Mouse (Mus musculus) midbrain, embryonic 16.5 days (tissue): ENCODE results near the gene Tbce. TPM values are rescaled to one million over a fixed set of nuclear protein-coding genes. Genes with fewer than 3 reads are reported as not detected.

Experiments
- ATAC-seq: fragments of 200-750 bp; cut with Nextera tagmentation; 2 replicates; pipeline ENCODE4 v1.8.0; 2017; ENCODE audit warnings: moderate TSS enrichment
- H3K27ac ChIP-seq: fragments of 300-500 bp; sonication (generic); 2 replicates; pipeline ENCODE4 v1.5.1; 2014; ENCODE audit warnings: mild to moderate bottlenecking, low read length, mixed read lengths
- H3K27me3 ChIP-seq: fragments of 300-500 bp; sonication (generic); 2 replicates; pipeline ENCODE4 v1.6.1; 2014; ENCODE audit warnings: low read depth, low read length, mixed read lengths; ENCODE audit not compliant: control insufficient read depth, insufficient read depth
- H3K36me3 ChIP-seq: fragments of 300-500 bp; sonication (generic); 2 replicates; pipeline ENCODE4 v1.6.1; 2014; ENCODE audit warnings: mild to moderate bottlenecking, low read length, moderate library complexity, mixed read lengths; ENCODE audit not compliant: control insufficient read depth, insufficient read depth
- H3K4me1 ChIP-seq: fragments of 300-500 bp; sonication (generic); 2 replicates; pipeline ENCODE4 v1.6.1; 2014; ENCODE audit warnings: mild to moderate bottlenecking, low read length, mixed read lengths; ENCODE audit not compliant: control insufficient read depth, insufficient read depth
- H3K4me2 ChIP-seq: fragments of 300-500 bp; sonication (generic); 2 replicates; pipeline ENCODE4 v1.6.1; 2014; ENCODE audit warnings: mild to moderate bottlenecking, low read length, mixed read lengths
- H3K4me3 ChIP-seq: fragments of 300-500 bp; sonication (generic); 2 replicates; pipeline ENCODE4 v1.5.1; 2014; ENCODE audit warnings: low read depth, mild to moderate bottlenecking, low read length, moderate library complexity, mixed read lengths
- H3K9ac ChIP-seq: fragments of 300-500 bp; sonication (generic); 2 replicates; pipeline ENCODE4 v1.6.1; 2014; ENCODE audit warnings: low read depth, low read length, mixed read lengths
- H3K9me3 ChIP-seq: fragments of 300-500 bp; sonication (generic); replicated peaks from 2 replicates; pipeline ENCODE4 v1.6.1; 2014; ENCODE audit warnings: mild to moderate bottlenecking, low read length, mixed read lengths; ENCODE audit not compliant: control insufficient read depth, poor library complexity, severe bottlenecking
- WGBS: fragments of 180-500 bp; shearing (Covaris S2); extraction: QIAGEN DNeasy Blood & Tissue Kit; methylation state at CpG from one replicate; pipeline ENCODE4 v1.1.7; 2014; 5-methylcytosine and 5-hydroxymethylcytosine counted together
- polyA plus RNA-seq: library from polyadenylated mRNA; unstranded; fragments of >200 nt; fragmentation: Nextera tagmentation; extraction: Ambion mirVana; gene quantifications from 2 replicates; pipeline ENCODE4 v1.2.1, GENCODE M21; 2015

Gene Tbce
- 106 TPM in 2 replicates for polyA plus RNA-seq

DNA sequence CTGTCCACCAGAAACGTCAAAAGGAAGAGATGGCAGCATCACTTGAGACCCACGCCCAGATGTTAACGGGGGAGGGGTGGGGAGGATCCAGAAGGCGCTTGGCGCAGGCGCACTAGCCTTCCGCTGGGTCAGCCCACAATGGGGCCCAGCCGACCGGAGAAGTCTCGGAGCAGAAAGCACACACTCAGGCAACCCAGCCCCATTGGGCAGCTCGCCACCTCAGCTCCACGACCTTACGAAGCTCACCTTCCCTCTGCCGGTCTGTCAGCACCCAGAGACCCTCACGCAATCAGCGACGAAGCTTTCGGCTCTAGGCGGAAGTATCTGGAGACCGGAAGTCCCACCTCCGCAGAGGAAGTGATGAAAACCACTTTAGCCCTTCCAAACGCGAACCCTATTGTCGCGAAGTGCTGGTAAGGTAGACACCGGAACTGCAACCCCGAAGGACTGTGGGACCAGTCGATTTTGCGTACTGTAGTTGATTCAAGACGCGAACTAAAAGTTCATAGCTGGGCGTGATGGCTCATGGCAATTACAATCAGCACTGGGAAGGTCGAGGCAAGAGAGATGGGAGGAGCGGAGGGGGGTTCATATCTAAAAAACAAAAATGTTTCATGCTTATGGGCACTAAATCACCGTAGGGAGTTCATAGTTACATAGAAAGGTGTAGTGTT lies at the start of gene Tbce:
TSS of gene Tbce (minus strand) at position 347 of the 674 bp plus-strand sequence.
- Histone ChIP-seq H3K4me3 (peak within 1 kb of the TSS; percentile 72), H3K9ac (peak within 1 kb of the TSS; percentile 86), H3K36me3 (no peaks in the 10 kb centered on the region), H3K4me1 (peaks cover 16% of the 10 kb centered on the region), H3K4me2 (peak within 1 kb of the TSS; percentile 72), H3K27ac (peak within 1 kb of the TSS; percentile 99), H3K9me3 (no peaks in the 10 kb centered on the region), H3K27me3 (no peaks in the 10 kb centered on the region)
- WGBS: 1% methylated on average over 35 of the region's 35 CpGs
- peak; percentile 98 for ATAC-seq

- 85% methylated on average over 1 of the region's 1 CpGs for WGBS
- Histone ChIP-seq H3K9ac (no peak overlapping the region), H3K27ac (no peak overlapping the region), H3K36me3 (no peaks in the 10 kb centered on the region), H3K4me1 (no peaks in the 10 kb centered on the region), H3K4me3 (no peak overlapping the region), H3K27me3 (no peaks in the 10 kb centered on the region), H3K9me3 (no peaks in the 10 kb centered on the region), H3K4me2 (no peak overlapping the region)
- no peak for ATAC-seq
Measured at GRCm38 (mm10) chr13:14088669-14089068, 49.2 kb upstream of the Tbce start.

DNA sequence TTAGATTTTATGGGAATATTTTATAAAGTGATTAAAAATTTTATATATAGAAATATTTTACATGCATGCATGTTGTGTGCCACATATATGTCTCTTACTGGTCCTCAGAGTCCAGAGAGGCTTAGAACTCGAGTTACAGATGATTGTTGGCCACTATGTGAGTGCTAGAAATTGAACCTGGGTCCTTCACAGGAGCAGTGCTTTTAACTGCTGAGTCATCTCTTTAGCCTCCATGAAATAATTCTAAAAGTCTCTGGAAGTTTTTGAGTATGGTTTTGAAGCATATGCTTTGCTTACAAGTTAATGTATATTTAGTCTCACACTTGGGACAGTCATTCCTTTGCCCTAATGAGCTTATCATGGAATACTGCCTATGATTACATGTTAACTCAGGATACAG lies 35.9 kb upstream of the Tbce start:
- WGBS: 95% methylated on average over 1 of the region's 1 CpGs
- ATAC-seq: no peak
- Histone ChIP-seq H3K27ac (no peak overlapping the region), H3K4me2 (no peak overlapping the region), H3K36me3 (no peaks in the 10 kb centered on the region), H3K4me1 (no peaks in the 10 kb centered on the region), H3K27me3 (no peaks in the 10 kb centered on the region), H3K9ac (no peak overlapping the region), H3K9me3 (no peaks in the 10 kb centered on the region), H3K4me3 (no peak overlapping the region)

GRCm38 (mm10) chr13:14074371-14074770 lies 34.9 kb upstream of the Tbce start:
- H3K27ac ChIP-seq: no peak overlapping the region
- H3K27me3 ChIP-seq: no peaks in the 10 kb centered on the region
- no peak for ATAC-seq
- H3K9ac ChIP-seq: no peak overlapping the region
- H3K4me1 ChIP-seq: no peaks in the 10 kb centered on the region
- 100% methylated on average over 1 of the region's 1 CpGs for WGBS
- no peak overlapping the region for H3K4me2 ChIP-seq
- no peaks in the 10 kb centered on the region for H3K36me3 ChIP-seq
- H3K4me3 ChIP-seq: no peak overlapping the region
- no peaks in the 10 kb centered on the region for H3K9me3 ChIP-seq

DNA sequence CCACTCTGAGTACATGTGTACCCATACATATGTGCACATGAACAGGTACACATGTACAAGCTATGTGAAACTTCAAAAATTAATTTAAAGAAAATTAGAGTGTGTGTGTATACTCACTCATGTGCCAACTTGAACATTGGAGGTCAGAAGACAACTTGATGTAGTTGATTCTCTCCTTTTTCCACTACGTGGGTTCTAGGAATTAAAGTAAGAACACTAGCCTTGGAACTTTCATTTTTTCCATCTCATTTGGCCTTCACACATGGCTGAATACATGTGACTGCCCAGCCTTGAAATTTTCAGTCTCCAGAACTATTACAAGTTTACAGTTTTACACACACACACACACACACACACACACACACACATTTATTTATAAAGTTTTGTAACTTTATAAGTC lies 29.9 kb upstream of the Tbce start:
- H3K4me3 ChIP-seq: no peak overlapping the region
- no peak overlapping the region for H3K9ac ChIP-seq
- ATAC-seq: no peak
- H3K4me1 ChIP-seq: peaks cover 20% of the 10 kb centered on the region
- no peak overlapping the region for H3K4me2 ChIP-seq
- H3K27me3 ChIP-seq: no peaks in the 10 kb centered on the region
- WGBS: 89% methylated on average over 1 of the region's 1 CpGs
- H3K9me3 ChIP-seq: no peaks in the 10 kb centered on the region
- H3K36me3 ChIP-seq: no peaks in the 10 kb centered on the region
- H3K27ac ChIP-seq: no peak overlapping the region

DNA sequence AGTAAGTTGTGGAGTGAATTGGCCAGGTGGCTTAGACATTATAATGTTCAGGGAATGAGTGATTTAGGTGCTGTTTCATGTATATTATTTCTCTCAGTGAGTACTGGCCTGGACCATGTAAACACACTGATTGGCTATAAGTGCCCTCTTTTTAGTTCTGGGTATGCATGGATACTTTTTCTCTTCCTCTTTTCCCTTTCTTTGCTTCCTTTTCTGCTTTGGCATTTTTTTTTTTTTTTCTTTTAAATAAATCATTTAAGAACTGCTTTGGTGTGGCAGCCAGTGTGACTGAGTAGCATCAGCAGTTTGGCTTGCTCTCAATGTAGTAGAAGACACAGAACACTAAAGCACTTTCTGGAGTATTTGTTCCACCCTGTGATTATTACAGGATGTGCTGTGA lies 28.6 kb upstream of the Tbce start:
- no peak overlapping the region for H3K4me3 ChIP-seq
- H3K4me1 ChIP-seq: peaks cover 20% of the 10 kb centered on the region
- no peak overlapping the region for H3K9ac ChIP-seq
- H3K4me2 ChIP-seq: no peak overlapping the region
- H3K27me3 ChIP-seq: no peaks in the 10 kb centered on the region
- H3K36me3 ChIP-seq: no peaks in the 10 kb centered on the region
- H3K9me3 ChIP-seq: no peaks in the 10 kb centered on the region
- no peak for ATAC-seq
- no peak overlapping the region for H3K27ac ChIP-seq

DNA sequence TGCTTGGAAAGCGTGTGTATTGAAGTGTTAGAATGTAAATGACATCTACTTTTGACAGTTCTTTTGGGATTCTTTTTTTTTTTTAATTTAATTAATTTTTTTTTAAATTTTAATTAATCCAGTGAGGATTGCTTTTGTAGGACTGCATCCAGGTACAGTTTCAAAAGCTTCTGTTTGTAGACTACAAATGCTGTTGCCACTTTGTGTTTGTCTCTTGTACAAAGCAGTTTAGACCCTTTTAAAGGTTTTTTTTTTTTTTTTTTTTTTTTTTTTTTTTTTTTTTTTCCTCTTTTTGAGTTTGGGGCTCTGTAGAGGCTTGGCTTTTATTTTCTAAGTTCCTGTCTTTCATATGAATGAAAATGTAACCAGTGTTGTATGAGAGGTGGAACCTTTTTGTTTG lies 26.3 kb upstream of the Tbce start:
- Histone ChIP-seq H3K4me2 (no peak overlapping the region), H3K9me3 (no peaks in the 10 kb centered on the region), H3K27me3 (no peaks in the 10 kb centered on the region), H3K9ac (no peak overlapping the region), H3K4me3 (no peak overlapping the region), H3K4me1 (peaks cover 34% of the 10 kb centered on the region), H3K27ac (no peak overlapping the region), H3K36me3 (no peaks in the 10 kb centered on the region)
- 69% methylated on average over 1 of the region's 1 CpGs for WGBS
- no peak for ATAC-seq

DNA sequence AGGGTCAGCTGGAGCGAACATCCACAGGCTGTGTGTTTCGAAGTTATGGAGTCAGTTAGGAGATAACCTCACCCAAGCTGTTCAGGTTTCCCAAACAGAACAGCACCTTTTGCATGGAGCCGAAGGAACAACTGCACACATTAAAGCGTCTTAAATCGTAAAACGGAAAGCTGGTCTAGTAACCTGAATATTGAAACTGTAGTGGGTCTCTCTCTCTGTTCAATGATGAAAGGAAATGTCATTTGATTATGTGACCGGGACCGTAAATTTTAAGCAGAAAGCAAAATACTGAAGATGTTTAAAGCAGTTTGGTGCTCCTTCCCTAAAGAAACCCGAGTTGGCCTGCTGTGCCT lies 25.6 kb upstream of the Tbce start:
- 11% methylated on average over 9 of the region's 9 CpGs for WGBS
- peak overlapping the region; percentile 97; the same call in 1 of the 2 replicates for H3K27ac ChIP-seq
- peaks cover 36% of the 10 kb centered on the region for H3K4me1 ChIP-seq
- no peaks in the 10 kb centered on the region for H3K27me3 ChIP-seq
- peak overlapping the region; percentile 99 for H3K9ac ChIP-seq
- peak overlapping the region; percentile 81 for H3K4me2 ChIP-seq
- peak overlapping the region; percentile 99 for H3K4me3 ChIP-seq
- no peaks in the 10 kb centered on the region for H3K9me3 ChIP-seq
- no peak for ATAC-seq
- no peaks in the 10 kb centered on the region for H3K36me3 ChIP-seq

GRCm38 (mm10) chr13:14064341-14065027 lies 25.0 kb upstream of the Tbce start:
- WGBS: 1% methylated on average over 48 of the region's 65 CpGs
- ATAC-seq: peak; percentile 4; the same call in 1 of the 2 replicates

More at GRCm38 (mm10) chr13:14064341-14065027, 25.0 kb upstream of the Tbce start:
- Histone ChIP-seq H3K4me3 (peak overlapping the region; percentile 99), H3K9me3 (no peaks in the 10 kb centered on the region), H3K27me3 (no peaks in the 10 kb centered on the region), H3K36me3 (no peaks in the 10 kb centered on the region), H3K9ac (peak overlapping the region; percentile 99), H3K4me1 (peaks cover 37% of the 10 kb centered on the region), H3K27ac (peak overlapping the region; percentile 97), H3K4me2 (peak overlapping the region; percentile 81)
